ENCODE assay signal across 23 mouse cellular contexts in genomic region chrX:135075903-135076302, GRCm38 (mm10).
DNase-seq lines count a peak whose midpoint lies in the region; ATAC-seq lines count a peak whose summit lies in the region.
"Had no signal": no experiment of that assay in that cellular context is flagged by ENCODE, and none has a peak within 500 bp of the region (broad histone marks: within the 10 kb centered on the region; RNA-seq: fewer than 3 reads in every experiment).

No protein-coding gene starts in this region.

- ATAC-seq in granulocyte monocyte progenitor cell, adult 5-6 weeks (replicated peaks; ENCODE audit: poor library complexity, severe bottlenecking) = peak; percentile 82
- peak; percentile 71 for ATAC-seq in megakaryocyte progenitor cell, adult 5-6 weeks (replicated peaks; ENCODE audit: poor library complexity)
- ATAC-seq: activated CD4-positive, CD25-positive, alpha-beta regulatory T cell, adult 4 months; CD4-positive, CD25-positive, alpha-beta regulatory T cell, adult 4 months; forebrain, embryonic 13.5 days; forebrain, embryonic 15.5 days; forebrain, postnatal 0 days; Patski had no signal

- H3K4me1 ChIP-seq in limb, embryonic 10.5 days = no peaks in the 10 kb centered on the region
- H3K4me1 ChIP-seq: embryonic facial prominence, embryonic 10.5 days; embryonic facial prominence, embryonic 12.5 days; forebrain, embryonic 13.5 days; forebrain, embryonic 15.5 days had no signal

- peak; percentile 7 for DNase-seq in adrenal gland, adult 2 months
- DNase-seq in adrenal gland, adult 8-10 months = no peak
- DNase-seq in limb, embryonic 10.5 days (ENCODE audit: low spot score) = no peak
- DNase-seq: adrenal gland, postnatal 14 days; adrenal gland, postnatal 36 days; B cell, adult 2 months; cerebellum, adult 11-12 months; cerebellum, adult 2 months; cerebellum, adult 9-10 months; cerebellum, postnatal 10 days; cerebellum, postnatal 25 days; forebrain, postnatal 0 days had no signal

- 84% methylated on average over 2 of the region's 2 CpGs for WGBS in limb, embryonic 10.5 days

- peaks cover 94% of the 10 kb centered on the region for H3K27me3 ChIP-seq in limb, embryonic 10.5 days (ENCODE audit: low read depth, poor library complexity, severe bottlenecking)
- H3K27me3 ChIP-seq: CH12.LX; forebrain, embryonic 15.5 days; Patski had no signal

- H3K27ac ChIP-seq in limb, embryonic 10.5 days = no peak overlapping the region
- H3K27ac ChIP-seq: embryonic facial prominence, embryonic 10.5 days; embryonic facial prominence, embryonic 12.5 days; forebrain, embryonic 13.5 days; forebrain, embryonic 15.5 days had no signal

- H3K4me3 ChIP-seq in limb, embryonic 10.5 days = no peak overlapping the region
- H3K4me3 ChIP-seq: embryonic facial prominence, embryonic 10.5 days; embryonic facial prominence, embryonic 12.5 days; forebrain, embryonic 13.5 days; forebrain, embryonic 15.5 days had no signal

- no peaks in the 10 kb centered on the region for H3K36me3 ChIP-seq in limb, embryonic 10.5 days
- H3K36me3 ChIP-seq: embryonic facial prominence, embryonic 10.5 days; embryonic facial prominence, embryonic 12.5 days; forebrain, embryonic 15.5 days; G1E had no signal

- no peaks in the 10 kb centered on the region for H3K9me3 ChIP-seq in limb, embryonic 10.5 days (replicated peaks)
- H3K9me3 ChIP-seq: embryonic facial prominence, embryonic 10.5 days; embryonic facial prominence, embryonic 12.5 days; forebrain, embryonic 13.5 days; forebrain, embryonic 15.5 days; G1E had no signal
